Mouse (Mus musculus) small intestine, adult 2 months (tissue): ENCODE results near the gene Spcs3.

Source experiments
- CTCF ChIP-seq: fragments of 200-500 bp; IDR thresholded peaks from 2 replicates; pipeline ENCODE4 v1.5.1; 2012; ENCODE audit warnings: low read depth, mild to moderate bottlenecking, control low read depth, inconsistent platforms, low read length, moderate library complexity, mixed read lengths; ENCODE audit not compliant: insufficient replicate concordance, insufficient read length; ENCODE audit errors: extremely low read depth
- POLR2A ChIP-seq: fragments of 200-500 bp; IDR thresholded peaks from 2 replicates; pipeline ENCODE4 v1.6.1; 2012; ENCODE audit warnings: low read depth, mild to moderate bottlenecking, control low read depth, inconsistent platforms, low read length, moderate library complexity

GRCm38 (mm10) chr8:54505060-54505459, 24.7 kb downstream of the Spcs3 start:
- TF ChIP-seq POLR2A (no peak), CTCF (no peak)
